Mouse (Mus musculus) forebrain, embryonic 16.5 days (tissue): ENCODE measurements around the gene Rpl23a. TPM values are rescaled to one million over a fixed set of nuclear protein-coding genes. Genes with fewer than 3 reads are reported as not detected.

Experiments used
- ATAC-seq: fragments of 200-750 bp; cut with Nextera tagmentation; 2 replicates; pipeline ENCODE4 v1.8.0; 2017; ENCODE audit warnings: mild to moderate bottlenecking, moderate library complexity
- H3K27ac ChIP-seq: fragments of 300-500 bp; sonication (generic); 2 replicates; pipeline ENCODE4 v1.5.1; 2014; ENCODE audit warnings: low read length, control low read depth
- H3K27me3 ChIP-seq: fragments of 300-500 bp; sonication (generic); replicated peaks from 2 replicates; pipeline ENCODE4 v1.6.1; 2014; ENCODE audit warnings: low read length; ENCODE audit not compliant: control insufficient read depth, insufficient read depth
- H3K36me3 ChIP-seq: fragments of 300-500 bp; sonication (generic); 2 replicates; pipeline ENCODE4 v1.6.1; 2014; ENCODE audit not compliant: control insufficient read depth, insufficient read depth
- H3K4me1 ChIP-seq: fragments of 300-500 bp; sonication (generic); replicated peaks from 2 replicates; pipeline ENCODE4 v1.6.1; 2014; ENCODE audit warnings: low read length; ENCODE audit not compliant: control insufficient read depth, insufficient read depth
- H3K4me2 ChIP-seq: fragments of 300-500 bp; sonication (generic); 2 replicates; pipeline ENCODE4 v1.6.1; 2014; ENCODE audit warnings: mild to moderate bottlenecking, low read length, control low read depth
- H3K4me3 ChIP-seq: fragments of 300-500 bp; sonication (generic); replicated peaks from 2 replicates; pipeline ENCODE4 v1.5.1; 2014; ENCODE audit warnings: mild to moderate bottlenecking, low read length, control low read depth
- H3K9ac ChIP-seq: fragments of 300-500 bp; sonication (generic); replicated peaks from 2 replicates; pipeline ENCODE4 v1.6.1; 2014; ENCODE audit warnings: low read depth, low read length, control low read depth
- H3K9me3 ChIP-seq: fragments of 300-500 bp; sonication (generic); 2 replicates; pipeline ENCODE4 v1.6.1; 2016; ENCODE audit warnings: low read length; ENCODE audit not compliant: control insufficient read depth
- WGBS: fragments of 180-500 bp; shearing (Covaris S2); extraction: QIAGEN DNeasy Blood & Tissue Kit; methylation state at CpG from one replicate; pipeline ENCODE4 v1.1.7; 2014; 5-methylcytosine and 5-hydroxymethylcytosine counted together
- polyA plus RNA-seq: library from polyadenylated mRNA; unstranded; fragments of >200 nt; fragmentation: Nextera tagmentation; extraction: Ambion mirVana; gene quantifications from 2 replicates; pipeline ENCODE4 v1.2.1, GENCODE M21; 2015

The Rpl23a gene
- polyA plus RNA-seq, 1 experiment from 2014 or later, result 758 TPM

GRCm38 (mm10) chr11:78171328-78171727 is 12.1 kb downstream of the Rpl23a start:
- Histone ChIP-seq H3K9ac (no peak overlapping the region), H3K9me3 (no peaks in the 10 kb centered on the region), H3K4me2 (no peak overlapping the region), H3K27me3 (no peaks in the 10 kb centered on the region), H3K4me1 (0 out of 2 replicates have a peak, but pooled peaks cover 2% of the 10 kb centered on the region), H3K4me3 (no peak overlapping the region), H3K36me3 (no peaks in the 10 kb centered on the region), H3K27ac (no peak overlapping the region)
- WGBS, result 65% methylated on average over 4 of the region's 4 CpGs
- no peak for ATAC-seq

GRCm38 (mm10) chr11:78170306-78170705 is 13.1 kb downstream of the Rpl23a start:
- no peaks in the 10 kb centered on the region for H3K36me3 ChIP-seq
- H3K9me3 ChIP-seq, result no peaks in the 10 kb centered on the region
- no peak overlapping the region for H3K9ac ChIP-seq
- no peak overlapping the region for H3K27ac ChIP-seq
- no peak overlapping the region for H3K4me2 ChIP-seq
- peaks cover 8% of the 10 kb centered on the region for H3K4me1 ChIP-seq
- ATAC-seq, result no peak
- no peak overlapping the region for H3K4me3 ChIP-seq
- no peaks in the 10 kb centered on the region for H3K27me3 ChIP-seq
- WGBS, result 94% methylated on average over 15 of the region's 15 CpGs

- H3K27ac ChIP-seq, result no peak overlapping the region
- no peak overlapping the region for H3K4me3 ChIP-seq
- H3K9me3 ChIP-seq, result no peaks in the 10 kb centered on the region
- WGBS, result 52% methylated on average over 19 of the region's 19 CpGs
- no peaks in the 10 kb centered on the region for H3K27me3 ChIP-seq
- H3K9ac ChIP-seq, result no peak overlapping the region
- H3K36me3 ChIP-seq, result no peaks in the 10 kb centered on the region
- no peak overlapping the region for H3K4me2 ChIP-seq
- peaks cover 8% of the 10 kb centered on the region for H3K4me1 ChIP-seq
- no peak for ATAC-seq
Observed at GRCm38 (mm10) chr11:78168541-78169468, 14.6 kb downstream of the Rpl23a start.

- Histone ChIP-seq H3K36me3 (no peaks in the 10 kb centered on the region), H3K9me3 (no peaks in the 10 kb centered on the region), H3K27ac (no peak overlapping the region), H3K4me3 (no peak overlapping the region), H3K27me3 (no peaks in the 10 kb centered on the region), H3K4me2 (no peak overlapping the region), H3K4me1 (peaks cover 22% of the 10 kb centered on the region), H3K9ac (no peak overlapping the region)
- no peak for ATAC-seq
- WGBS, result 87% methylated on average over 14 of the region's 14 CpGs
Observed at GRCm38 (mm10) chr11:78167257-78167959, 16.0 kb downstream of the Rpl23a start.

GRCm38 (mm10) chr11:78166640-78167039 is 16.7 kb downstream of the Rpl23a start:
- Histone ChIP-seq H3K4me1 (peaks cover 28% of the 10 kb centered on the region), H3K9me3 (no peaks in the 10 kb centered on the region), H3K36me3 (0 out of 2 replicates have a peak, but pooled peaks cover 2% of the 10 kb centered on the region), H3K4me3 (no peak overlapping the region), H3K27ac (no peak overlapping the region), H3K4me2 (no peak overlapping the region), H3K27me3 (no peaks in the 10 kb centered on the region), H3K9ac (no peak overlapping the region)
- 73% methylated on average over 6 of the region's 6 CpGs for WGBS
- no peak for ATAC-seq

GRCm38 (mm10) chr11:78166161-78166560 is 17.2 kb downstream of the Rpl23a start:
- Histone ChIP-seq H3K27ac (peak overlapping the region; percentile 5; the same call in 1 of the 2 replicates), H3K36me3 (peaks cover 5% of the 10 kb centered on the region), H3K4me3 (peak overlapping the region; percentile 94; the same call in 1 of the 2 replicates), H3K27me3 (no peaks in the 10 kb centered on the region), H3K4me2 (peak overlapping the region; percentile 68), H3K4me1 (peaks cover 28% of the 10 kb centered on the region), H3K9me3 (no peaks in the 10 kb centered on the region), H3K9ac (peak overlapping the region; percentile 99)
- 37% methylated on average over 4 of the region's 4 CpGs for WGBS
- ATAC-seq, result no peak

GRCm38 (mm10) chr11:78165761-78166109 is 17.6 kb downstream of the Rpl23a start:
- Histone ChIP-seq H3K27me3 (no peaks in the 10 kb centered on the region), H3K36me3 (peaks cover 9% of the 10 kb centered on the region), H3K9me3 (no peaks in the 10 kb centered on the region), H3K4me2 (peak overlapping the region; percentile 68), H3K4me1 (peaks cover 28% of the 10 kb centered on the region), H3K9ac (peak overlapping the region; percentile 99), H3K27ac (peak overlapping the region; percentile 5; the same call in 1 of the 2 replicates), H3K4me3 (peak overlapping the region; percentile 94)
- WGBS, result 4% methylated on average over 16 of the region's 16 CpGs
- ATAC-seq, result peak; percentile 29

- peak within 1 kb of the TSS; percentile 94 for H3K4me3 ChIP-seq
- peak within 1 kb of the TSS; percentile 98 for H3K27ac ChIP-seq
- H3K9ac ChIP-seq, result peak within 1 kb of the TSS; percentile 99
- peaks cover 28% of the 10 kb centered on the region for H3K4me1 ChIP-seq
- under 1% methylated on average over 77 of the region's 78 CpGs for WGBS
- peak; percentile 89 for ATAC-seq
- peaks cover 14% of the 10 kb centered on the region for H3K36me3 ChIP-seq
- peak within 1 kb of the TSS; percentile 68 for H3K4me2 ChIP-seq
- H3K27me3 ChIP-seq, result no peaks in the 10 kb centered on the region
- H3K9me3 ChIP-seq, result no peaks in the 10 kb centered on the region
Observed at GRCm38 (mm10) chr11:78164924-78165760, 18.2 kb downstream of the Rpl23a start, which contains the start of gene Traf4. Gene Traf4, minus strand, starts transcription at chr11:78165589.
